11 mouse cellular contexts compared by ENCODE assay signal in genomic region chr15:100088021-100088420, GRCm38 (mm10). TPM values are rescaled to one million over a fixed set of nuclear protein-coding genes. Genes with fewer than 3 reads are reported as not detected.
DNase-seq lines count a peak whose midpoint lies in the region; ATAC-seq and TF ChIP-seq lines count a peak whose summit lies in the region.
"Had no signal": no experiment of that assay in that cellular context is flagged by ENCODE, and none has a peak within 500 bp of the region (broad histone marks: within the 10 kb centered on the region; RNA-seq: fewer than 3 reads in every experiment).

No protein-coding gene starts in this region.

- no peak for TF ChIP-seq EP300 in heart, postnatal 0 days (IDR thresholded peaks at IDR 0.05; ENCODE audit: low read depth)
- TF ChIP-seq EP300 in stomach, postnatal 0 days (optimal IDR thresholded peaks at IDR 0.05): peak; percentile 61

- no peaks in the 10 kb centered on the region for H3K9me3 ChIP-seq in heart, postnatal 0 days (replicated peaks; ENCODE audit: control insufficient read depth, low read length)
- H3K9me3 ChIP-seq in neural tube, embryonic 13.5 days: no peaks in the 10 kb centered on the region
- H3K9me3 ChIP-seq in neural tube, embryonic 15.5 days (replicated peaks): no peaks in the 10 kb centered on the region
- H3K9me3 ChIP-seq in stomach, postnatal 0 days (ENCODE audit: control insufficient read depth, low read length): no peaks in the 10 kb centered on the region
- no peaks in the 10 kb centered on the region for H3K9me3 ChIP-seq in liver, embryonic 11.5 days (ENCODE audit: control insufficient read depth, low read length)
- H3K9me3 ChIP-seq: midbrain, embryonic 12.5 days had no signal

- no peak for DNase-seq in heart, postnatal 0 days (ENCODE audit: low spot score)
- DNase-seq in heart, postnatal 25 days (ENCODE audit: low spot score): no peak
- DNase-seq in stomach, postnatal 0 days (ENCODE audit: low spot score): peak; percentile 76
- DNase-seq in liver, embryonic 11.5 days (ENCODE audit: low spot score): no peak
- DNase-seq: cerebellum, postnatal 25 days; lung, adult 18-20 months; thymus, postnatal 14 days had no signal

- no peaks in the 10 kb centered on the region; the same call in 1 of the 2 replicates for H3K4me1 ChIP-seq in heart, postnatal 0 days (ENCODE audit: control insufficient read depth, insufficient read depth)
- H3K4me1 ChIP-seq in neural tube, embryonic 13.5 days (replicated peaks): peaks cover 41% of the 10 kb centered on the region
- H3K4me1 ChIP-seq in neural tube, embryonic 15.5 days: peaks cover 41% of the 10 kb centered on the region
- peaks cover 13% of the 10 kb centered on the region for H3K4me1 ChIP-seq in embryonic fibroblast, embryonic 13.5 days (ENCODE audit: control insufficient read depth, insufficient read depth, low read length)
- peaks cover 2% of the 10 kb centered on the region; the same call in 1 of the 2 replicates for H3K4me1 ChIP-seq in stomach, postnatal 0 days (replicated peaks; ENCODE audit: control insufficient read depth, insufficient read depth)
- peaks cover 10% of the 10 kb centered on the region for H3K4me1 ChIP-seq in liver, embryonic 11.5 days (replicated peaks; ENCODE audit: control insufficient read depth, insufficient read depth, low read length)

- peak overlapping the region; percentile 53; the same call in 1 of the 2 replicates for H3K27ac ChIP-seq in heart, postnatal 0 days (ENCODE audit: low read depth)
- peak overlapping the region; percentile 14; the same call in 1 of the 2 replicates for H3K27ac ChIP-seq in neural tube, embryonic 13.5 days (replicated peaks)
- no peak overlapping the region for H3K27ac ChIP-seq in neural tube, embryonic 15.5 days (replicated peaks)
- H3K27ac ChIP-seq in embryonic fibroblast, embryonic 13.5 days (ENCODE audit: insufficient read depth, low read length): peak overlapping the region; percentile 61
- H3K27ac ChIP-seq in stomach, postnatal 0 days (replicated peaks): peak overlapping the region; percentile 84
- H3K27ac ChIP-seq in liver, embryonic 11.5 days (ENCODE audit: low read depth, low read length): no peak overlapping the region
- H3K27ac ChIP-seq: midbrain, embryonic 12.5 days had no signal

- H3K4me2 ChIP-seq in heart, postnatal 0 days (ENCODE audit: low read depth, low read length): no peak overlapping the region
- H3K4me2 ChIP-seq in neural tube, embryonic 13.5 days: no peak overlapping the region
- H3K4me2 ChIP-seq in neural tube, embryonic 15.5 days: no peak overlapping the region
- no peak overlapping the region; the same call in 1 of the 2 replicates for H3K4me2 ChIP-seq in stomach, postnatal 0 days (replicated peaks; ENCODE audit: low read depth)
- H3K4me2 ChIP-seq in liver, embryonic 11.5 days: no peak overlapping the region
- H3K4me2 ChIP-seq: midbrain, embryonic 12.5 days had no signal

- no peak for TF ChIP-seq CTCF in heart, postnatal 0 days (IDR thresholded peaks at IDR 0.05; ENCODE audit: low read depth)
- TF ChIP-seq CTCF in embryonic fibroblast, embryonic 13.5 days (IDR thresholded peaks at IDR 0.05; ENCODE audit: borderline replicate concordance, insufficient read depth, low read length): no peak
- TF ChIP-seq CTCF in stomach, postnatal 0 days (IDR thresholded peaks at IDR 0.05; ENCODE audit: low read depth): no peak

- H3K4me3 ChIP-seq in heart, postnatal 0 days (ENCODE audit: low read depth, low read length): no peak overlapping the region
- H3K4me3 ChIP-seq in neural tube, embryonic 13.5 days: no peak overlapping the region
- no peak overlapping the region for H3K4me3 ChIP-seq in neural tube, embryonic 15.5 days (replicated peaks)
- H3K4me3 ChIP-seq in embryonic fibroblast, embryonic 13.5 days (ENCODE audit: insufficient read depth, low read length): no peak overlapping the region
- no peak overlapping the region for H3K4me3 ChIP-seq in stomach, postnatal 0 days (ENCODE audit: low read depth, low read length)
- no peak overlapping the region for H3K4me3 ChIP-seq in liver, embryonic 11.5 days (ENCODE audit: low read depth, low read length)
- H3K4me3 ChIP-seq: midbrain, embryonic 12.5 days had no signal

- ATAC-seq in heart, postnatal 0 days (ENCODE audit: insufficient read depth, low read depth): no peak
- ATAC-seq in neural tube, embryonic 13.5 days (ENCODE audit: low read depth): no peak
- no peak for ATAC-seq in neural tube, embryonic 15.5 days (ENCODE audit: low FRiP score)
- ATAC-seq in stomach, postnatal 0 days (ENCODE audit: low FRiP score, low TSS enrichment): peak; percentile 94
- ATAC-seq in liver, embryonic 11.5 days (replicated peaks; ENCODE audit: low FRiP score): no peak

- 67% methylated on average over 7 of the region's 7 CpGs for WGBS in heart, postnatal 0 days
- WGBS in neural tube, embryonic 13.5 days: 86% methylated on average over 7 of the region's 7 CpGs
- WGBS in neural tube, embryonic 15.5 days: 91% methylated on average over 7 of the region's 7 CpGs
- WGBS in stomach, postnatal 0 days: 60% methylated on average over 7 of the region's 7 CpGs
- WGBS in liver, embryonic 11.5 days: 83% methylated on average over 7 of the region's 7 CpGs

- intact Hi-C loops in heart, postnatal 25 days (cut with DNase I): no loop called here

- H3K36me3 ChIP-seq in heart, postnatal 0 days (replicated peaks; ENCODE audit: control insufficient read depth, insufficient read depth, low read length): no peaks in the 10 kb centered on the region
- H3K36me3 ChIP-seq in neural tube, embryonic 13.5 days: no peaks in the 10 kb centered on the region
- H3K36me3 ChIP-seq in neural tube, embryonic 15.5 days: no peaks in the 10 kb centered on the region
- no peaks in the 10 kb centered on the region for H3K36me3 ChIP-seq in stomach, postnatal 0 days (ENCODE audit: control insufficient read depth, insufficient read depth, low read length)
- H3K36me3 ChIP-seq in liver, embryonic 11.5 days (ENCODE audit: control insufficient read depth, insufficient read depth, low read length): no peaks in the 10 kb centered on the region
- H3K36me3 ChIP-seq: midbrain, embryonic 12.5 days had no signal

- H3K9ac ChIP-seq in heart, postnatal 0 days (replicated peaks; ENCODE audit: low read depth, low read length): no peak overlapping the region
- H3K9ac ChIP-seq in neural tube, embryonic 13.5 days: no peak overlapping the region
- no peak overlapping the region for H3K9ac ChIP-seq in neural tube, embryonic 15.5 days (replicated peaks)
- no peak overlapping the region for H3K9ac ChIP-seq in stomach, postnatal 0 days (ENCODE audit: low read length)
- no peak overlapping the region for H3K9ac ChIP-seq in liver, embryonic 11.5 days (ENCODE audit: low read depth, low read length)
- H3K9ac ChIP-seq: midbrain, embryonic 12.5 days had no signal

- no peaks in the 10 kb centered on the region for H3K27me3 ChIP-seq in heart, postnatal 0 days (ENCODE audit: control insufficient read depth, insufficient read depth, low read length)
- no peaks in the 10 kb centered on the region for H3K27me3 ChIP-seq in neural tube, embryonic 13.5 days
- no peaks in the 10 kb centered on the region for H3K27me3 ChIP-seq in neural tube, embryonic 15.5 days (replicated peaks)
- no peaks in the 10 kb centered on the region for H3K27me3 ChIP-seq in stomach, postnatal 0 days (ENCODE audit: control insufficient read depth, insufficient read depth, low read length)
- no peaks in the 10 kb centered on the region for H3K27me3 ChIP-seq in liver, embryonic 11.5 days (replicated peaks; ENCODE audit: control insufficient read depth, insufficient read depth, low read length)
- H3K27me3 ChIP-seq: midbrain, embryonic 12.5 days had no signal

- TF ChIP-seq POLR2A in embryonic fibroblast, embryonic 13.5 days (IDR thresholded peaks at IDR 0.05; ENCODE audit: low read depth, low read length): no peak

RNA-seq across cellular contexts. Expression of gene Dip2b, which starts 49.6 kb away (rescaled TPM):
- total RNA-seq in heart, postnatal 0 days (2014; rRNA removed; ENCODE audit: low replicate concordance): 24.0 and 24.8 TPM in 2 replicates
- 8.8 and 9.7 TPM in 2 replicates for polyA plus RNA-seq in heart, postnatal 0 days (2015; fragmentation: Nextera tagmentation; extraction: Ambion mirVana)
- 10 to 100 TPM; 21.6 to 23.3 TPM for total RNA-seq in heart, postnatal 25 days (2021)
- polyA plus RNA-seq in neural tube, embryonic 13.5 days (2015; fragmentation: Nextera tagmentation; extraction: Ambion mirVana): 18.4 and 18.5 TPM in 2 replicates
- 13.8 and 14.0 TPM in 2 replicates for polyA plus RNA-seq in neural tube, embryonic 15.5 days (2015; fragmentation: Nextera tagmentation; extraction: Ambion mirVana)
- polyA plus RNA-seq in embryonic fibroblast, embryonic 13.5 days (2011; ENCODE audit: insufficient read length, low read depth, missing spikeins): 19.2 and 20.6 TPM in 2 replicates
- polyA plus RNA-seq in stomach, postnatal 0 days (2015; fragmentation: Nextera tagmentation; extraction: Ambion mirVana): 5.2 TPM in 2 replicates
- 10.0 and 10.4 TPM in 2 replicates for polyA plus RNA-seq in liver, embryonic 11.5 days (2014; fragmentation: Nextera tagmentation; extraction: Ambion mirVana)

Comparison
In these comparisons a context has a peak if more than half of its experiments do, and no peak if none do; other contexts are left out.
1. H3K27ac ChIP-seq: peak in heart, postnatal 0 days (single experiment), neural tube, embryonic 13.5 days (single experiment), embryonic fibroblast, embryonic 13.5 days (single experiment) and stomach, postnatal 0 days (single experiment); none in neural tube, embryonic 15.5 days (single experiment) and liver, embryonic 11.5 days (single experiment).